Mouse (Mus musculus): ENCODE results near the gene Ccdc47.
"Not testable (repeated sequence)": the region's sequence is repeated elsewhere in the genome, so short reads cannot be mapped to it uniquely, and the experiment has no call there.

Ccdc47 gene

DNA sequence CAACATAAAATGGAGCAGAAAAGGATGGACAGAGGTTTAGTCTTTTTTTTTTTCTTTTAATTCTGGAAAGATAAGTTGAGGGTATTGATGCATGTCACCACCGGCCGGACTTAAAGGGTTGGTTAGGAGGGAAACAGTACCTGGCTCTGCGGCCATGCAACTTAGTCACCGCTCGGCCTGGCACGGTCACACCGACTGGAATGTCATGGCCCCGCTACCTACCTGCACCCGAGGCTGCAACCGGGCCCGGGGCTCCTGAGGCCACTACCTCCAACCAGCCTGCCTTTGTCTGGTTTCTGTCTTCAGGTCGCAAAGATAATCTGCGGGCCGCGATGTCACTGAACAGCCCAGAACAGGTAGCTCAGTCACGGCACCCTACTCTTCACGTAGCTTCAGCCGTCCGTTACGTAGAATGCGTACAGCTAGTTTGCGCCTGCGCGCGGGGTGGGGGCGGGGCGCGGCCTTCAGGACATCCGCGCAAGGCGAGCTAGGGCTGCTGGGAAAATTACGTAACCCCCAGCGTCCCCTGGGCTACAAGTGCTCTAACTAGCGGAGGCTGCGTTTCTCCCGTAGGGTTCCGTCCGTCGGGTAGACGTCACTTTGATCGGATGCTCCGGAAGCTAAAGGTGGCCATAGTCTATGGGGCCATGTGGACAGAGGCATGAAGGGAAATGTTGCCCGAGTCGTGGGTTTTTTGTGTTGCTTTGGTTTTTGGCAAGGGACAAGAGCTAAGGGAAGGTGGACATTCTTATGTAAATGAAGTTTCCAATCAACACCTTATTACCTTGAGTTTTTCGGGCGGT, at the start of gene Ccdc47:
Gene Ccdc47, minus strand, starts transcription at position 418 of the 803 bp plus-strand sequence.
- DNase-seq = peak; percentile 98

- no peak for DNase-seq
Measured at GRCm38 (mm10) chr11:106265570-106265969, 49.4 kb upstream of the Ccdc47 start.

DNA sequence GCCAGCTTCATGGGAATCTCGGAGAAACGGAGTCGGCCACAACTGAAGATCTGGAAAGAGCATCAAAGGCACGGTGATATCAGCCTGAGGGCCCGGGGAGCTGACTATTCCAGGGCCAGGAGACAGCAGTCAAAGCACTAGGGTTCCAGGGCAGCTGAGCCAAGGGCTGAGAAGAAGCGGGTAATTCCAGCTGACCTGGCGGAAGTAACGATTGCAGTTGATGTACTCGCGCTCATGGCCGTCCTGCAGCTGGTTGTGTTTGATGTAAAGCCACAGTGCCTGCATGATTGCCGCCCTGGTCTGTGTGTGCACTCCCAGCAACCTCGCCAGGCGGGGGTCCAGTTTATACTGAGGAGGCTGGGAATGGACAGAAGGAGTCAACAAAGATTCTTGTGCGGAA, 48.8 kb upstream of the Ccdc47 start:
- DNase-seq = no peak

- no peak for DNase-seq
Measured at GRCm38 (mm10) chr11:106263963-106264362, 47.8 kb upstream of the Ccdc47 start.

GRCm38 (mm10) chr11:106260826-106261450, 44.8 kb upstream of the Ccdc47 start:
- DNase-seq = no peak

- DNase-seq = peak; percentile 76
Measured at GRCm38 (mm10) chr11:106256775-106257174, 40.6 kb upstream of the Ccdc47 start.

DNA sequence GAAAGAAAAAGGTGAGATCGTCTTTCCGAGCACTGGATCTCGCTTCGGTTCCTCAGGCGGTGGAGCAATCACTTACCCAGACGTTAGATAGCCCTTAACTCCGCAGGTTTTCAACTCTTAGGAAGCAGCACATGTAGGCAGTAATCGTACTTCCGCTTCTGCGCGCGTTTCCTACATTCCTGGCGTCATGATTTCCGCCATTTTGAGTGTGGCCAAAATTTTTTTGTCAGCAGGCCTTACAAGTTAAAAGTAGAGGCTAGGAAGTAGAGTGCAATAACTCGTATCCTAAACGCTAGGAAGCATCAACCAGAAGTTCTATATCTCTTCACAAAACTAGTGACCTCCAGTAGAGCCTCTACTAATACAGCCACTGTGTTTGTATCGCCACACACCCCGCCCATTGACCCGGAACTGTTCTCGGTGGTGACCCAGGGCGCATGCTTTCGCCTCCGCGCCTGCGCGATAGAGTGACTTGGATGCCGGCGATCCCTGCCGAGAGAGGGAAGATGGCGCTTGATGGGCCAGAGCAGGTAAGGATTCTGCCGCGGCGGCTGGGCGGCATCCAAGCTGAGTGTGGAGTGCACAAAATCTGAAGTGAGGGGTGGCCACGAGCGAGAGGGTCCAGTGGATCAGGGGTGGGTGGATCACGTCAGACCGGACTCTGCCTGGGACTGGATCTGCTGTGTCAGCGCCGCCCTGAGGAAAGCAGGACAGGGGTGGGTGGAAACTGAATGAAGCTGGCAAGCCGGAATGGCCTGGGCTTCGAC, 39.7 kb upstream of the Ccdc47 start, which contains the start of the genes Ftsj3 and Psmc5:
Gene Ftsj3, minus strand, starts transcription at position 395 of the 767 bp plus-strand sequence.
Gene Psmc5, plus strand, starts transcription at position 470 of the 767 bp plus-strand sequence.
- DNase-seq = peak; percentile 99

GRCm38 (mm10) chr11:106255174-106255573, 39.0 kb upstream of the Ccdc47 start:
- DNase-seq = no peak

DNA sequence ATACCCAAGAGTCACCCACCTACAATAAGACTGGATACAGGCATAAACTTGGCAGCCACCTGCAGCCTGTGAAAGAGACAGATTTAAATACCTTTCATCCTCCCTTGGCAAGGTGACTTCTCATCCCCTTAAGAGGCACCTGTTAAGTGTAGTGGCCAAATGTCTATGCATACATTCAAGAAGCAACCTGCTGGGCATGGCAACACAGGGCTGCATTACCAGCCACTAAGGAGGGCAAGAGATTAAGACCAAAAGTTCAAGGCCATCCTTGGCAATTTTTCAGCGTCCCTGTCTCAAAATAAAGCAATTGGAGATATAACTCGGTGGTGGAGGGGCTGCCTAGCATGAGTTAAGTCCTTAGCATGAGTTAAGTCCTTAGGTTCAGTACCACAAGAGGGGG, 38.6 kb upstream of the Ccdc47 start:
- no peak for DNase-seq

DNA sequence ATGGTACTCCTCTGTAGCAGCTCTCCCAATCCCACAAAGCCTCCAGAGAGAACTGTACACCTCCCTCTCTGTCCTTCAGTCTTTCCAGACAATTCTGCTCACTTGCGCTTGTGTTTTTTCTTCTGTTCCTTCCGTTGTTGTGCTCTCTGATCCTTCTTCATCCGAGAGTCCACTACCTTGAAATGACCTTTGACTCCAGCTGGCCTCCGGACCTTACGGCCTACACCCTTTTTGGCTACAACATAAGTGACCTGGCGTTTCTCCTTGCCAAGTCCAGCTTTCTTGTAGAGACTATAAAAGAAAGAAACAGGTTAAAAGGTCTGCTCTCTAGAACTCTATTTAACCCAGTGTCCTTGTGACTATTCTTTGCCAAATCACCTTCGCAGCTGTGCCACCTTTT, 33.2 kb upstream of the Ccdc47 start:
- no peak for DNase-seq

- DNase-seq = no peak
Measured at GRCm38 (mm10) chr11:106246834-106247233, 30.7 kb upstream of the Ccdc47 start.

GRCm38 (mm10) chr11:106233978-106234377, 17.8 kb upstream of the Ccdc47 start:
- not testable (repeated sequence) for DNase-seq

GRCm38 (mm10) chr11:106220603-106221002, 4.5 kb upstream of the Ccdc47 start:
- DNase-seq = no peak

DNA sequence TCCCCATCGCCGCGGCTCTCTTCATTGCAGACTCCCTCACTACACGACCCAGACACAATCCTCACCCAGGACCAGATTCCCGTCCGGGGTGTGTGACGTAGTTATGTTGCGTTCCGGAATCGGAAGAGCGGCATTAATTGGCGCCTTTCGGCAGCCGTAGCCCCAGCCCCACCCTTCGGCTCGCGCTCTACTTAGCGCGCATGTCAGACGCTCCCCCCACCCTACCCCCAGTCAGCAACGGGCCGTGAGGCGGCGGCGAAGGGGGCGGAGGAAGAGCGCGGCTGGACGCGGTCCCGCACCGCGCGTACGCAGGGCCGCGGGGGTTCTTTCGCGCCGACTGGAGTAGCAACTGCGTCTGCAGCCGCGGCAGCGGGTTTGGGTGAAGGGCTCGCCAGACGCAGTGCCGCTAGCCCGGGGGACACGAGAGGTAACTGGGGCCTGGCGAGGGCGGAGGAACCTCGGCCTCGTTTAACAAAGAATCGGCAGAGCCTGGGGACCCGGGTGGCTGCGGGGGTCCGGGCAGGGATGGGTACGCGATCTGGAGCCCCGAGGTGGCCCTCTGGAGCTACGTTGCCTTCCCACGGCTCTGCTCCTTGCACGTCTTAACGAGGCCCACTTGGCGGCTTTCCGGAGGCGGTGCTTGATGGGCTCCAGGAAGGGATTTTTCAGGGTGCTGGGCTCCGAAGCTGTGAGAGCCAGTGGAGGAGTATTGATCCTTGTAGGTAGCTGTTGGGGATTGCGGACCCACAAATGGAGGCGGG, 766 bp upstream of the Ccdc47 start, which contains the start of gene Ddx42:
Gene Ddx42, plus strand, starts transcription at position 197 of the 761 bp plus-strand sequence.
- peak; percentile 94 for DNase-seq

DNA sequence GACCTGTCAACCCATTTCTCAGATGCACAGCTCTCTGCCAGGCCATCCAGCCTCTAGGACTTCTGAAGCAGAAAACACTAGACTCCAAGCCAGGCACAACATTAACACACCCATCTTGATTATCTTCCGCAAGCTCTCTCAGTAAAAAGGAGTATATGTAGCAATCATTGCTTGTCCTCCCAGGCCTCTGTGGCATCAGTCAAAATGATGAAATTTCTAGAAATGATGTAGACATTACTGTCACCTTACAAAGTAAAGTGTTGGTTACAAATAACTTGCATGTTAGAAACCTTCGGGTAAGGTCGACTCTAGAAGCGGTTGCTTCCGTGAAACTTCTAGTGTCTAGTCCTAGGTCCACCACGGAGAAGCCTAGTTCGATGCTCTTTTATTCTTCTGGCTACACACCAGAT, 689 bp downstream of the Ccdc47 start:
- no peak for DNase-seq

DNA sequence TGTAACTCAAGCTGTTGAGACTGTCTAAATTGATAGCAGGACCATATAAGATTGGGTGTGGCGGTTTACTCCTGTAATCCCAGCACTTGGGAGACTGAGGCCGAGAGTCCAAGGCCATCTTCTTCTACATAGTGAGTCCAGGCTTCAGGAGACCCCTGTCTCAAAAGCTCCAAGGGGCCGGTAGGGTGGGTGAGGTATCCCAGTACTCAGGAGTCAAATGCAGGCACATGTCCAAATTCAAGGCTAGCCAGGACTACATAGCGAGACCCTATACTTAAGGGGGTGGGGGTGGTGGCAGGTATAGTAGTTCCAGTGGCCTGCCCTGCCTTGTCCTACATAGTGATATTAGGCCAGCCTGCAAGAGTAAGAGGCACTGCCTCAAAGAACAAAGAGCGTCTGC, 1.3 kb downstream of the Ccdc47 start:
- no peak for DNase-seq

DNA sequence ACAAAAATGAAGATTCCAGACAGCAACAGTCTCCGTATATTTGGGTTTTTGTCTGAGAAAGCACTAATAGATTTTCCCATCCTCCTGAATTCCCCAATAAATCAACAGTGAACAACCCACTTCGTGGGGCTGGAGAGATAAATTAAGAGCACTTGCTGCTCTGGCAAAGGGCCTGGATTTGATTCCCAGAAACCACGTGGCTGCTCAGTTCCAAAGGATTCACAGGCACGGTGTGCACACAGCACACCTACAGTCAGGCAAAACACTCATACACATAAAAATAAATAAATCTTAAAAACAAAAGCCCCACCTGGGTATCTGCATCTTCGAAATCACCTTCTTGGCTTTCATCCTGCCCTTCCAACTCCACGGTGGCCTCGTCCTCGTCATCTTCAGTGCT, 3.4 kb downstream of the Ccdc47 start:
- no peak for DNase-seq

- no peak for DNase-seq
Measured at GRCm38 (mm10) chr11:106202123-106202465, 14.1 kb downstream of the Ccdc47 start, which contains the start of gene Strada. Gene Strada (minus strand): TSS chr11:106202168.

GRCm38 (mm10) chr11:106201337-106202122, 14.6 kb downstream of the Ccdc47 start:
- DNase-seq = no peak

DNA sequence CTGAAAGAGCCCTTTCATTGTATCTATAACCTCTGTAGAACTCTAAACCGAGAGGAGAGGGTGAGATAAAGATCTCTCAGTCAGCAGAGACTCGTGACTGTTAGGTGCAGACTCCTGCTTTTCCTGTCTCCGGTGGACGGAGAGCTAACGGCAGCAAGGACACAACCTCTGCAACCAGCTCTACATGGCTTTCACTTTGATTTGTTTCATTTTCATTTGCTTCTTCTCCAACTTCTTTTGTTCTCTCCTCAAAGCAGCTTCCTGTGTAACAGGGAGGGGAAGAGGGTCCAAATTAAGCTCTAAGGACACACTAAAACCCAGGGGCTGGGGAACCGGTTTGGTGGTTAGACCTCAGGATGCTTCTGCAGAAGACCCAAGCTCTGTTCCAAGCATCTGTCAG, 15.4 kb downstream of the Ccdc47 start:
- no peak for DNase-seq

- not testable (repeated sequence) for DNase-seq
Measured at GRCm38 (mm10) chr11:106199997-106200396, 16.1 kb downstream of the Ccdc47 start.

DNA sequence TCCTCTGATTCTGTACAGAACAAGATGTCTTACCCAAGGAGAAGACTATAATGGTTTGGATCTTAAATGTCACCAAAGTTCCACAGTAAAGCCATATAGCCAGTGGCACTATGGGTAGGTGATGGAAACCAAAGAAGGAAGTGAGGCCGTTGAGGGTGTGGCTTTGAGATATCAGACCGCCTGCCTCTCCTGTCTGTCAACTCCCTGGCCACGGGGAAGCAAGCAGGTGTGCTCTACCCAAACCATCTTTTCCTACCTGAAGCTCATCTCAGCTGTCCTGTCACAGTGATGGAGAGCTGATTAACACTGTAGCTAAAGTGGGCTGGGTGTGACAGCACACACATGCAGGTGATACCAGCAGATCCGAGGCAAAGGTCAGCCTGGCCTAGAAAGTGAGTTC, 17.9 kb downstream of the Ccdc47 start:
- no peak for DNase-seq
